Mouse (Mus musculus): ENCODE data around the gene Slc26a3.
"Not testable (repeated sequence)": the region's sequence is repeated elsewhere in the genome, so short reads cannot be mapped to it uniquely, and the experiment has no call there.

The Slc26a3 gene

DNA sequence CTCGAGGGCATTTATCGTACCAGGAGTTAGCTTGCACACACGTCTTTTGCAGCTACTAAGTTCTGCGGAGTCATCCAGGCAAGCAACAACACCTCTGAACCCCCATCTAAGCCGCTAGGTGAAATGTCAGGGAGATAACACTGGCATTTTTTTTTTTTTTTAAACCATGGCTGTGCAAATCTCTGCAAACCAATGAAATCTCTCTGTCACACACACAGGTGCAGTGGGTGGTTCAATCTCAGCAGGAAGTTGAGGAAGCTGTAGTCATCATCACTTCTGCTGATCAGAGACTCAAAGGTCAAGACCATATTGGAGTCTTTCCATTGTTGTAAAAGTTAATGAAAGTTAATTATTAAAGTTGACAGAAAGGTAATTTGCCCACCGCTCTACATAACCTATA lies 47.1 kb downstream of the Slc26a3 start:
- DNase-seq, result no peak

DNA sequence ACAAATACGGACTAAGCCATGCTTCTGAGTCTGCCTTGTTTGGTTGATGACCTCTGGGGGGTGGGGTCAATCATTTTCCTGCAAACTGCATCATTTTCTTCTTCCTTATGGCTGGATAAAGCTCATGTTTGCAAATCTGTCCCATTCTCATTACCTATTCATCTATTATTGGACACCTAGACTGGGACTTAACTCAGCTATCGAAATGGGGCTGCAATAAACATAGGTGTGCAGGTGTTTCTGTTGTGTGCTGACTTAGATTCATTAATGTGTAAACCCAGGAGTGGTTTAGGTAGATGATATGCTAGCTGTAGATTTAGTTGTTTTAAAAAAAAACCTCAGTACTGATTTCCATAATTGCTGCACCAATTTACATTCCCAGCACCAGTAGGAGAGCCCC lies 48.9 kb downstream of the Slc26a3 start:
- DNase-seq, result no peak

DNA sequence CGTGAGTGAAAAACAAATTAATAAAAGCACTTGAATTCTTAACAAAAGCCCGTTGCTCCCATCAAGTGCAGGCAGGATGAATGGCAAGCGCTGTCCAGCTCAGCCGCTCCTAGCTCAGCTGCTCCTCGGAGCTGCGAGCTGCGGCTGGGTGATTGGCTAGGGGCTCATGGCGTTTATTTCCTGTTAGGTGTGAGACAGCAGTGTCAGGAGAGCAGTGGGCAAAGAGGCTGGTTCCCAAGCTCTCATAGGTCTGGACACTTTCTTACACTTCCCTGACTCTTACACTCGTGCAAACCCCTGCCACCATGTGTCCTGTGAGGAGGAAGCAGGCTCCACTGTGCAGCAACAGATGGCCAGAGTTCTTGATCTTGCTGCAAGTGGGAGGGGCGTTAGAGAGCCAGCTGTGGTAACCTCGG lies 53.5 kb downstream of the Slc26a3 start:
- DNase-seq, result no peak

DNA sequence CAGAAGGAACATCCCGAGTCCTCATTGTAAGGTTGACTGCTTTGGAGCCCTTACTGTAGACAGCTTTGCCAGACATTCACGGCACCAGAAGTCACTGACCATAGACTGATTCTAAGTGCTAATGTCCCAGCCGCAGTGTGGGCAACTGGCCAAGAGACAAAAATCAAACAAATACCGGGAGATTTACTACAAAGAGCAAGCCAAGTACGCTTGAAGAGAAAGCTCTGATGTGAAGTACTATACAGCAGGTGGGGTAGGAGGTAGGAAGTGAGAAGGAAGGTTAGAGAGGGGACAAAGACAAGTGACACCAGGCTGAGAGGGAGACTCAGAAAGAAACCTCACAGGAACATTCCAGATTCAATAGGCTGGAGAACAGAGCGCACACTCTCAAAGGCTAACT lies 54.2 kb downstream of the Slc26a3 start:
- no peak for DNase-seq

DNA sequence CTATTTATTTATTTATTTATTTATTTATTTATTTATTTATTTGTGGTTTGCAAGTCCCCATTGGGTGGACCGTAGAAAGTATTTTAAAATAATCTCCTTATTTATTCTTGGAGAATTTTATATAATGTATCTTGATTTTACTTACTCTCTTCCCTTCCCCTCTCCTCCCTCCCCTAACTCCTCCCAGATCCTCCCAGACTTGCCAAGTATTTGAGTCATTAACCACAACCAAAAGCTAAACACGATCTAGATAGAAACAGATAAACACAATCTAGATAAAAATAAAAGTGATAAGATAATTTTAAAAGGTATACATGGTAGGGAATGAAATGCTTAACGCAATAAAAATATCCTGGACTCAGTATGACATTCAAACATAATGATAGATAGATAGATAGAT lies 58.7 kb downstream of the Slc26a3 start:
- no peak for DNase-seq

DNA sequence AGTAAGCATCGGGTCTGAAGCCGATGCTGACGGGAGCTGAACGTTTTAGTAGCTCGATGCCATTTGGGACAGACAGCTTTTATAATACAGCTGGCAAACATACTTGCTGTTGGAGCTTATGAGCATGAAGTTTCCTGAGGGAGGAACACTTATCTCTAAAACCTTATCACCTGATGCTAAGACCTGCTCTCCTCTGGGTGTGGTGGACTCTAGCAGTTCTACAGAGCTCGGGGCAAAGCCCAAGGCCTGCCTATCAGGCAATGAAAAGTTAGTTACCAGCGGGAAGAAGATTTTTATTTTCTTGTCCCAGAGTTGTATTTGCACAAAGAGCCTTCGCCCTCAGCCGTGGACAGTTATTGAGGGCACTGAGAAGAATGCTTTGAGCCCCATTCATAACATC lies 65.6 kb downstream of the Slc26a3 start:
- no peak for DNase-seq

DNA sequence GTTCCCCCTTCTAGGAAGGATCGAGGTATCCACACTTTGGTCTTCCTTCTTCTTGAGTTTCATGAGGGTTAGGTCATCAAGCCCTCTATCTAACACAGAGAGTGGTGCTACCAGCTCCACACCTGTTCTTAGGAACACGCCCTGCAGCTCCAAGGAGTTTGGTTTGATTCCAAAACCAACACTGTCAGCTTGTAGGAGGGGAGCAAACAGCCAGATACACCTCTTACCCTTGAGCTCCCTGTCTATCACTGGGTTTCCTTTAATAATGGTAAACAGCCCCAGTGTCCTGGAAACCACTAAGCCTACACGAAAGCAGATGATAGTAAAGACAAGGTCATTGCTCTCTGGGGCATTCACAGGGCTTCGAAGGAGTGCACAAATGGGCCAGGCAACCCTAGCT lies 67.8 kb downstream of the Slc26a3 start:
- no peak for DNase-seq

DNA sequence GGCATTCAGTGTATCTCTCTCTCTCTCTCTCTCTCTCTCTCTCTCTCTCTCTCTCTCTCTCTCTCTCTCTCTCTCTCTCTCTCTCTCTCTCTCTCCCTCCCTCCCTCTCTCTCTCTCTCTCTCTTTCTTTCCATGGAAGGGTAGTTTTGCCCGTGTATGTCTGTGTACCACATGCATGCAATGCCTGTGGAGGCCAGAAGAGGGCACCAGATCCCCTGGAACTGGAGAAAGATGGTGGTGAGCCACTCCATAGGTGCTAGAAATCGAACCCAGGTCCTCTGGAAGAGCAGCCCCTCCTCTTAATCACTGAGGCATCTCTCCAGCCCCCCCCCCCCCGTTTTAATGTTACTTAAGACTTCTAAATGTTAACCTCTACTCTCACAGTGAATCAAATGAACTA lies 69.6 kb downstream of the Slc26a3 start:
- not testable (repeated sequence) for DNase-seq

DNA sequence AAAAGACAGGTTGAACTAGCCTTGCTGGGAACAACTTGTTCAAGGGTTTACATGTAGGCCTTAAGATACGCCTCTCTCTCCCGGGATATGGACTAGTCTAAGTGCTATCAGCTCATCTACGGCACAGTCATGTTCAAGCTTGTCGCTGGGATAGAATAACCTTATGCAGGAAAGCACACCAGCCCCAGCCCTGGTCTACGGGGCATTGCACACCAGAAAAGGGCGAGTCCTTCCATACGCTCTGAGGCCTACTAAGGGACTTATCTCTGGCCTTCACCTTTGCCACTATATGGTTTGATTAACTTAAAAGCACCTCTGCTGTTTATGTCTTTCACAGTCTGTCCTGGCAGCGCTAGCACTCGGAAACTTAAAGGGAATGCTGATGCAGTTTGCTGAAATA lies 70.7 kb downstream of the Slc26a3 start:
- DNase-seq, result no peak

DNA sequence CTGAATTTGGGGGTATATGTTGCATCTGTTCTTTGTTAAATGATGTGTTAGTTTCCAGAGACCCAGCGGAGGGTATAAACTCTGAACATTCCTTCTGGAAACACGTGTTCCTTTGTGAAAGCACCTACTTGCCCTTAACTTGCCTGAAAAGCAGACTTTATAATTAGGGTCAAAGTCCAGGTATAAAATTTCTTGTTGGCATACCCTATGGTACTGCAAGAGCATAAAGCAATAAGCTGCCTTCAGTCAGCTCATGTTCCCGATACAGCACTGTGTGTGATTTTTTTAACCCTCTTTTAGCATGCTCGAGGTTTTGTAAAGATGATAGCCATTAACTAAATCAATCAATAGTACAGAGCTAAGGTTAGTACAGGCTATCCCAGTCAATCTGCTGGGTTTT lies 71.9 kb downstream of the Slc26a3 start:
- DNase-seq, result no peak

DNA sequence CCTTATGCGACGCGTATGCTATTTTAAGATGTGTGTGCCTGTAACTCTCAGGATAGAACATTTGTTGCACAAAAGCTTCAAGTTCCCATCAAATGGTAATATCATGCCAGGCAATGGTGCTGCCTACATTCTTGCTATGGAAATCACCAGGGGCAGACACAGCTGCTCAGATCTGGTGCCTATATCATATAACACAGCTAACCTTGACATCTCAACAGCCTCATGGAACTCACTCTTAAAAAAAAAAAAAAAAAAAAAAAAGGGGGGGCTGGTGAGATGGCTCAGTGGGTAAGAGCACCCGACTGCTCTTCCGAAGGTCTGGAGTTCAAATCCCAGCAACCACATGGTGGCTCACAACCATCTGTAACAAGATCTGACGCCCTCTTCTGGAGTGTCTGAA lies 87.5 kb downstream of the Slc26a3 start:
- not testable (repeated sequence) for DNase-seq

DNA sequence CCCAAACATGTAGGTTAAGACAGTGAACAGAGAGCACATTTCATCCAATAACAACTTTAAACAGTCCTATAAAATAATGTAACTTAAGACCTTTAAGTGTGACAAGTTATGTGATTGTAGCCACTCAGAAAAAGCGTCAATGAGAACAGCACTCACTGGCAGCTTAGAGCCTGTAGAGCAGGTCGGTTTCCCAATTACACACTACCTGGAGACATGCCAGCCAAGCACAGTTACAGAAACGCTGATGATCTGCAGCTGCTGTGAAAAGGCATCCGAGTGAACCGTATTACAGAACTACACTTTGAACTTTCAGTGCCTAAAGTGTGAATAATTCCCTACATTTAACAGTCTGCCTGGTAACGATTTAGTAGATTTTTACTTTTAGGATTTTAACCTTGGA lies 95.8 kb downstream of the Slc26a3 start:
- DNase-seq, result no peak

DNA sequence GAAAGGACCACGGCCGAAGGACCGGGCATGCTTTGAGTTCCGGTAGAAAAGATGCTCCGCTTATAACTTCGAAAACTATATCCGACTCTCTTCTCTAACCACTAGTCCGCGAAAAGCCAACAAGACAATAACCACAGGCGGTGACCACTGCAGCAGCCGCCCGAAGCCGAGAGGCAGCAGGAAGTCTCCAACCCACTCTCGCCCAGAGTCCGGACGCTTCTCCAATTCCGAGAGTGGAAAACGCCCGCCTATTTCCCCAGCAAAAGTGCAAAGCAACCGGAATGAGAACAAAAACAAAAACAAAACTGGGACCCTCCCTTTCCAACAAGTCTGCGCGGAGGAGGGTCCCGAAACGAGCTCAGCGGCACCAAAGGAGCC lies 108.3 kb downstream of the Slc26a3 start:
- DNase-seq, result no peak

DNA sequence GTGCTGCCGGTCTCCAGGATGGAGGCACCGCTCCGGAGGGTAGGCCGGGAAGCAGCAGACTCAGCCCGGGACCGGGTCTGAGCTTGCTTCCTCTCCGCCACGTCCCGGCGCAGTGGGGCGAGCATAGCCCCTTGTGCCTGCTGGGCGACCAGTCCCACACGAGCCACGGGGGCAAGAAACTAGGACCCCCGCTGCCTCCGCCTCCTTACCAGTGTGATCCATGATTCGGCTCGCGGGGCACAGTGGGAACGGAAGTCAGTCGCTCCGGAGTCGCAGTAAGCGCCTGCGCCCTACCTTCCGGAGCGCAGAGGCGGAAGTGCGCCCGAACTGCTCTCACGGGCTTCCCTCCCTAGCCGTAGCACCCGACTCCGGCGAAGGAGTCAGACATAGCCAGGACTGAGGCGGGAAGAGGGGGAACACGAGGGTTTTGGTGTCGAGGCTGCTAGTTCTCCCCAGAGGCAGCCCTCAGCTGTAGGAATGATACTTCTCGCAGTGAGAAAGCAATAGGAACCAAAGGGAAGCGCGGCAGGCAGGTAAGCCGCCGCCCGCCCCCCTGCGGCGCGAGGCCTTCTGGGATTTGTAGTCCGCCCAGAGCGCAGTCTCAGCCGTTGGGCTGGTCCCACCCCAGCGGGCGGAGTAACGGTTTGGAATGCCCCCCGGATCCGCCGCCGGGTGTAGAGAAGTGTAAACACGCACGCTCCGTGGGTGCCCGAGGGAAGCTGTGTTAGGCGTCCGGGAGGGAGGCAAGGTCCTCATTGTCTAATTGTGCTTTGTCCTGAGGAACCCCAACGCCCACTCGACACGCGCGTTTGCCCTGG lies 108.9 kb downstream of the Slc26a3 start, which contains the start of gene Cbll1:
Cbll1 (minus strand) TSS at position 303 of the 818 bp plus-strand sequence.
- peak; percentile 95 for DNase-seq

DNA sequence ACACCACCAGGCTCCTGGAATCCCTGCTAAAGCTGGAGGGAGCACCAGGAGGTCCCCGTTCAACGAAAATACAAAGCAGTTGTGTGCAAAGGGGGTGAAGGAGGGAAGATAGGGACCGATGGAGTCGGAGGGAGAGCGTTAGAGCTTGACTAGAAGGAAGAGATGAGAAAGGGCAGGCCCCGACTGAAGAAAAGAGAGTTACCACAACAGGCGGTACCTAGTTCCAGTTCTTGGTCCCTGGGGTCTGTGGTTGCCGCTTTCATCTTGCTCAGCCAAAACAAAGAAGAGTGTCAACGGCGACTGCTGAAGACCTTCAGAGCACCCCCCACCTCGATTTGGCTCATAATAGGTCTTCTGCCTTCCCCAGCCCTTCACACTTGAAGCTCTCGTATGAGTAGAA lies 109.5 kb downstream of the Slc26a3 start:
- DNase-seq, result no peak

DNA sequence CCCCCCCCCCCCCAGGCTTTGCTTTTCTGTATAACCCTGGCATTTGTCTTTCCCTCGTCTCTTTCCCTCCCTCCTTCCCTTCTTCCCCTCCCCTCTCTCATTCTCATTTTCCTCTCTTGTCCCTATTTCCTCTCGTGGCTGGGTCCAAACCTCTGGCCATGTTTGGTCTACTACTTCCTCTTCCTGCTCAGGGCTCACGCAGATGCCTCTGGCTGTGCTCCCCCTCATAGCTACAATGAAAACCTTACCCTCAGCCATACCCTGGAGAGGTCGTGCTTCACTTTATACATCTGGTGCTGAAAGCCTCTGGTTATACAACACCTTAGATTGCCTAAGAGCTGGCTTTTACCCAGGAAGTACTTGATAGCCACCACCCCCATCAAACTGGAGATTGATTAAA lies 110.6 kb downstream of the Slc26a3 start:
- DNase-seq, result no peak

DNA sequence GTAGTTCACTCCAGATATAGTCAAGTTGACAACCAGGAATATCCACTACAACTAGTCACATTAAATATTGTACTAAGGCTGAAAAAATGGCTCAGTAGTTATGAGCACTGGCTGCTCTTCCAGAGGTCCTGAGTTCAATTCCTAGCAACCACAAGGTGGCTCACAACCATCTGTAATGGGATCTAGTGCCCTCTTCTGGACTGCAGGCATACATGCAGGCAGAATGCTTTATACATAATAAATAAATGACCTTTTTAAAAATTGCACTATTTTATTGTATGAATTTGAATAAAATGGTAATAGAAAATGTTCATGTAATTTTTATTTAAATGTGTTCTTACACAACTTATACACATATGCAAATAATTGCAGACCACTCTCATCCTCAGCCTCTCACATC lies 112.5 kb downstream of the Slc26a3 start:
- DNase-seq, result no peak

DNA sequence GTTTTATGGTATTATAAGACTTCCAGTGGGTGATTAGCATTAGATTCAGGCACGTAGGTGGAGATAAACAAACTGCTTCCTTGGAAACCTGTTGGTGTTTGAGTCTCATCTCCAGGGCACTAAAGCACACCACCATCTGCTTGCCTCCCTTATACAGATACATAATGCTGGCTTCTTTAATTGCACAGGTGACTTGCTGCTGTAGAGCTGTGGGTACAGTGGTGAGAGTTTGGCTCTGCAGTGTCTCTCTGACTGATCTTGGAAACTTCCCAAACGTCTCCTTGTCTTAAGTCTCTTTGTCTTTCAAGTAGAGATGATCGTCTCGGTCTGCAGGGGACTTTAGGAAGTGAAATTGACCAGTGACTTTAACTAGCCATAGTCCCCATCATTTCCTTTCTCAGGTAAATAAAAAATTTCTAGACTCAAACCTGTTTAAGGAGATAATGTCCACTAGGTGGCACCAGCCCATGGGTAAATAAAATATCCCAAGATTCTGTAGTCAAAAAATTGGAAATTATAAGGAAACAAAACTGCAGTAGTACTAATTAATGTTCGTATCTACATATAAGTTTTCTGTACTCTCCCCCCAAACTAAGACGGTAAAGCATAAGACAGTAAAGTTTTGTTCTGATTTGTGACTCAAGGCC lies 117.2 kb downstream of the Slc26a3 start:
- DNase-seq, result no peak

DNA sequence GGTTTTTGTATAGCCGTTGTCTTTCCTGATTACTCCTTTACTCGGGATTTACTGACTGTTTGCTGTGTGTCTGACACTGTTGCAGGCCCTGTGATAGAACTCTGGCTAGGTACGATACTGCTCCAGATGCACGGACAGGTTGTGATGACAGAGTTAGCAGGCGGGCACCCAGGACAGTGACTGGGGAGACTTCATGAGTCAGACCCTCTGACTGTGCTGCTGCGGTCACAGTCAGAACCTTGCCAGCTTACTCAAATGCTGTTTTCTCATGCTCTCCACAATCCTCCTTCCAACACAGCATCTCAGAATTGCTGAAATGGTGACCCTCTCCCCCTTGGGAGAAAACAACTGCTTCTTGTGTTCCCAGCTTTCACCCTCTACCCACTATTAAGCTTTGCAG lies 117.8 kb downstream of the Slc26a3 start:
- no peak for DNase-seq

DNA sequence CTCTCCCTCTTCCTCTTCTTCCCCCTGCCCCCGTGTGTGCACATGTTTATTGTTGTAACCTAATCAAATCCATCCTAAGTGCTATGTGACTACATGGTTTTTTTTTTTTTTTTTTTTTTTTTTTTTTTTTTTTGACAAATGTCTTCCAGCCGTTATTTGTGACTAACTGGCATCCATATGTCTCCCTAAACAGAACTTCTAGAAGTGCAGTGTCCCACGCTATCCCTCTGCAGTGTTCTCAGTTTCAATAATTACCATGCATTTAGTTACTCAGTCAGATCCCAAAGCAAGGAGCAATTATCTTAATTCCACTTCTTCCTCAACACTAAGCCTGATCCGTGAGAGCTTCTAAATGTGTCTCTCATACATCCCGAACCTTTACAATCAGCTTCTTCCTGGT lies 120.5 kb downstream of the Slc26a3 start:
- no peak for DNase-seq

DNA sequence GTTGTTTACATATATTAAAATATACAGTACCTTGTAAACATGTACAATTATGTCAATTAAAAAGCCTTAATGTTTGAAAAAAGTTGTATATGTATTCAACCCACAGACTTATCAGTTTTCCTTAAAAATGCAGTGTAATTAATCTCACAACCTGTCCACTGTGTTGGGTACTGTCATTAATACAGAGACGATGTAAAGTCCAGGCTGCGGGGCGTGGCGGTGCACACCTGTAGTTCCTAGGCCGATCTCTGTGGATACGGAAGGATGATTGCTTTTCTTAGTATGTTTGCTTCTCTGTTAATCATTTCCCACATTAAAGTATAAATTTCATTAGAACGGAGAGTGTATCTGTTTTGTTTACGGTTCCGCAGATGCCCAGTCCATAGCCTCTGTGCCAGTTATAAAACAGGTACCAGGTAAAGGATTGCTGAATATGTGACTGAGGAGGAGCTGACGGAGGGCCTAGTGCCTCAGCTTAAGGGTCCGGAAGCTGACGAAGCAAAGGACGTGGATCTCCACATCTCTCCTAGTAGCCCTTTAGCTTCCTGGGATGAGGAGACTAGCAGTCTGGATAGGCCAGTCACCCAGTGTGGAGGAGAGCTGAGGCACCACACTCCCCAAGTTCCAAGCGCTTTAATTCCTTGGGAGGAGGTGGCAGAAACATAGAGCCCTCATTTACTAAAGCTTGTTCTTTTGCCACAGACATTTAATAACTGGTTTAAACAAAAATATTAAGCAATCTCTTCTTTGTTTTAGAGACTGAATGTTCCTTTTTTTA lies 122.2 kb downstream of the Slc26a3 start:
- no peak for DNase-seq

DNA sequence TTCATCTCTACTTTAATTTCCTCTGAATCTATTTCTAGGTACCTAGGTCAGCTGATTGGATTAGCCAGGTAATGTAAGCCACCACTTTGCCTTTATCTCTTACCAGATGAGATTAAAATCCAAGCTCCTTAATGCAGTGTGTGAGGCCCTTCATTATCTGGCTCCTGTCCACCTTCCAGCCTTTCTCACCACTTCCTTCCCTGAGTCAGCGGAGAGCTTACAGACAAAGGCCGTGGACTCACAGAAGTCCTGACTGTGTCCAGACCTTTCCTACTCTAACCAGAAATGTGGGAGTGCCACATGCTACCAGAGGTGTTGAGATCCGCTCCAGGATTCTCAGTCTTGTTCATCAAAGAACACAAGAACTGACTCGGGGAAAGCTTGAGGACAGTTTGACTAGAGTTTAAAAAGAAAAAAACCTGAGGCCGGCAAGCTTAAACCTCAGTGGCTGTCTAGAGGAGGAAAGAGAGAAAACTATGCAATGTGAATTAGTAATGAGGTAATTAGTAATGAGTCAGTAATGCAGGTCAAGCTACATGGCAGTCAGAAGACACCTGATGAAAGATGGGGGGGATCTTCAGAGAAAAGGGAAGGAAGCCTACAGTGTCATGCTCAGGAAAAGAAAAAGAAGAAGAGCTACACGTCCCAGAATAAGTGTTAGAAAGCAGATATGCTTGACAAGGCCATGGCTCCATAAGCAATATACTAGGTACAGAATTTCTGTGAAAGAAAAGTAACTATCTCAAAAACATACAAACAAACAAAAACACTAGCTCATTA lies 123.2 kb downstream of the Slc26a3 start:
- DNase-seq, result no peak

DNA sequence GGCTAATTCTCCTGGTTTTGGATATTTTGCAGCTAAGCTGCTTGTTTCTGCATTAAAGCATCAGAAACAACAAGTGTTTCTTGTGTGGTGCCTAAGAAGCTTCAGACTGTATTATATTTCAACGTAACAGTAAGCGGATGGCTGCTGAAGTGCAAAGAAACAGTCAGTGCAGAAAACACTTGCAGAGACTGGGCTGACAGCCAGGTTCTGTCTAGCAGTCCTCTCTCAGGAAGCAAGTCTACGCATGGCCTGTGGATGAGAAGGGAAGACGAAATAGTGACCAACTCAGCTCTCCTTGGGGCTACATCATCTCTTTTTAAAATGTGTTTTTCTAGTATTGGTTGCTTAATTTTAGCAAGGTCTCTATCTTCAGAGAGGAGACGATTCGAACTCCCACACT lies 129.4 kb downstream of the Slc26a3 start:
- DNase-seq, result no peak
